Mouse (Mus musculus): ENCODE data around the gene Fyb2. TPM values are rescaled to one million over a fixed set of nuclear protein-coding genes. Genes with fewer than 3 reads are reported as not detected.

Gene Fyb2
- polyA plus RNA-seq (2012; ENCODE audit: insufficient read depth, insufficient read length, missing spikeins), result not detected in 2 replicates

GRCm38 (mm10) chr4:104913291-104914129 lies at the start of gene Fyb2:
Gene Fyb2, plus strand, starts transcription at chr4:104913456.
- H3K4me1 ChIP-seq (ENCODE audit: control insufficient read depth, insufficient read depth, low read length), result no peaks in the 10 kb centered on the region
- TF ChIP-seq CTCF (IDR thresholded peaks at IDR 0.05; ENCODE audit: low read depth, low read length) (no peak), POLR2A (IDR thresholded peaks at IDR 0.05; ENCODE audit: borderline replicate concordance, low read depth, low read length) (no peak)
- H3K4me3 ChIP-seq (ENCODE audit: insufficient read depth, low read length), result no peak within 1 kb of the TSS
- H3K27ac ChIP-seq (ENCODE audit: insufficient read depth, low read depth, low read length), result no peak within 1 kb of the TSS

- TF ChIP-seq CTCF (IDR thresholded peaks at IDR 0.05; ENCODE audit: low read depth, low read length), result no peak
- TF ChIP-seq POLR2A (IDR thresholded peaks at IDR 0.05; ENCODE audit: borderline replicate concordance, low read depth, low read length), result no peak
- Histone ChIP-seq H3K27ac (ENCODE audit: insufficient read depth, low read depth, low read length) (no peak overlapping the region), H3K4me3 (ENCODE audit: insufficient read depth, low read length) (no peak overlapping the region), H3K4me1 (ENCODE audit: control insufficient read depth, insufficient read depth, low read length) (no peaks in the 10 kb centered on the region)
Observed at GRCm38 (mm10) chr4:104864397-104864796, 48.9 kb upstream of the Fyb2 start.

- TF ChIP-seq POLR2A (IDR thresholded peaks at IDR 0.05; ENCODE audit: borderline replicate concordance, low read depth, low read length) (no peak), CTCF (IDR thresholded peaks at IDR 0.05; ENCODE audit: low read depth, low read length) (no peak)
- no peak overlapping the region for H3K4me3 ChIP-seq (ENCODE audit: insufficient read depth, low read length)
Observed at GRCm38 (mm10) chr4:104869581-104869980, 43.7 kb upstream of the Fyb2 start.

GRCm38 (mm10) chr4:104870196-104870595 lies 43.1 kb upstream of the Fyb2 start:
- Histone ChIP-seq H3K4me1 (ENCODE audit: control insufficient read depth, insufficient read depth, low read length) (no peaks in the 10 kb centered on the region), H3K27ac (ENCODE audit: insufficient read depth, low read depth, low read length) (no peak overlapping the region), H3K4me3 (ENCODE audit: insufficient read depth, low read length) (no peak overlapping the region)
- TF ChIP-seq POLR2A (IDR thresholded peaks at IDR 0.05; ENCODE audit: borderline replicate concordance, low read depth, low read length) (no peak), CTCF (IDR thresholded peaks at IDR 0.05; ENCODE audit: low read depth, low read length) (no peak)

More at GRCm38 (mm10) chr4:104869581-104869980, 43.7 kb upstream of the Fyb2 start:
- Histone ChIP-seq H3K4me1 (ENCODE audit: control insufficient read depth, insufficient read depth, low read length) (no peaks in the 10 kb centered on the region), H3K27ac (ENCODE audit: insufficient read depth, low read depth, low read length) (no peak overlapping the region)

GRCm38 (mm10) chr4:104875832-104876231 lies 37.4 kb upstream of the Fyb2 start:
- no peaks in the 10 kb centered on the region for H3K4me1 ChIP-seq (ENCODE audit: control insufficient read depth, insufficient read depth, low read length)
- no peak overlapping the region for H3K27ac ChIP-seq (ENCODE audit: insufficient read depth, low read depth, low read length)
- no peak for TF ChIP-seq POLR2A (IDR thresholded peaks at IDR 0.05; ENCODE audit: borderline replicate concordance, low read depth, low read length)
- H3K4me3 ChIP-seq (ENCODE audit: insufficient read depth, low read length), result no peak overlapping the region

GRCm38 (mm10) chr4:104876323-104876722 lies 36.9 kb upstream of the Fyb2 start, which contains the start of gene C8a:
Gene C8a, minus strand, starts transcription at chr4:104876398.
- no peak within 1 kb of the TSS for H3K27ac ChIP-seq (ENCODE audit: insufficient read depth, low read depth, low read length)
- H3K4me1 ChIP-seq (ENCODE audit: control insufficient read depth, insufficient read depth, low read length), result no peaks in the 10 kb centered on the region
- H3K4me3 ChIP-seq (ENCODE audit: insufficient read depth, low read length), result no peak within 1 kb of the TSS
- TF ChIP-seq CTCF (IDR thresholded peaks at IDR 0.05; ENCODE audit: low read depth, low read length) (no peak), POLR2A (IDR thresholded peaks at IDR 0.05; ENCODE audit: borderline replicate concordance, low read depth, low read length) (no peak)

GRCm38 (mm10) chr4:104887486-104887885 lies 25.8 kb upstream of the Fyb2 start:
- H3K27ac ChIP-seq (ENCODE audit: insufficient read depth, low read depth, low read length), result no peak overlapping the region
- TF ChIP-seq CTCF (IDR thresholded peaks at IDR 0.05; ENCODE audit: low read depth, low read length), result no peak
- TF ChIP-seq POLR2A (IDR thresholded peaks at IDR 0.05; ENCODE audit: borderline replicate concordance, low read depth, low read length), result no peak
- H3K4me3 ChIP-seq (ENCODE audit: insufficient read depth, low read length), result no peak overlapping the region
- no peaks in the 10 kb centered on the region for H3K4me1 ChIP-seq (ENCODE audit: control insufficient read depth, insufficient read depth, low read length)

- Histone ChIP-seq H3K27ac (ENCODE audit: insufficient read depth, low read depth, low read length) (no peak overlapping the region), H3K4me1 (ENCODE audit: control insufficient read depth, insufficient read depth, low read length) (no peaks in the 10 kb centered on the region), H3K4me3 (ENCODE audit: insufficient read depth, low read length) (no peak overlapping the region)
- TF ChIP-seq POLR2A (IDR thresholded peaks at IDR 0.05; ENCODE audit: borderline replicate concordance, low read depth, low read length) (no peak), CTCF (IDR thresholded peaks at IDR 0.05; ENCODE audit: low read depth, low read length) (no peak)
Observed at GRCm38 (mm10) chr4:104888499-104889262, 24.6 kb upstream of the Fyb2 start.

- Histone ChIP-seq H3K4me1 (ENCODE audit: control insufficient read depth, insufficient read depth, low read length) (no peaks in the 10 kb centered on the region), H3K4me3 (ENCODE audit: insufficient read depth, low read length) (no peak overlapping the region), H3K27ac (ENCODE audit: insufficient read depth, low read depth, low read length) (no peak overlapping the region)
- TF ChIP-seq CTCF (IDR thresholded peaks at IDR 0.05; ENCODE audit: low read depth, low read length) (no peak), POLR2A (IDR thresholded peaks at IDR 0.05; ENCODE audit: borderline replicate concordance, low read depth, low read length) (no peak)
Observed at GRCm38 (mm10) chr4:104891708-104892107, 21.5 kb upstream of the Fyb2 start.

GRCm38 (mm10) chr4:104893588-104893987 lies 19.7 kb upstream of the Fyb2 start:
- H3K4me1 ChIP-seq (ENCODE audit: control insufficient read depth, insufficient read depth, low read length), result no peaks in the 10 kb centered on the region
- TF ChIP-seq CTCF (IDR thresholded peaks at IDR 0.05; ENCODE audit: low read depth, low read length) (no peak), POLR2A (IDR thresholded peaks at IDR 0.05; ENCODE audit: borderline replicate concordance, low read depth, low read length) (no peak)
- no peak overlapping the region for H3K4me3 ChIP-seq (ENCODE audit: insufficient read depth, low read length)
- H3K27ac ChIP-seq (ENCODE audit: insufficient read depth, low read depth, low read length), result no peak overlapping the region
